In genomic region chr15:10439963-10440362, GRCm38 (mm10) we compare ENCODE assay signal across 9 mouse cellular contexts. TPM values are rescaled to one million over a fixed set of nuclear protein-coding genes. Genes with fewer than 3 reads are reported as not detected.
DNase-seq lines count a peak whose midpoint lies in the region; ATAC-seq and TF ChIP-seq lines count a peak whose summit lies in the region.
"Had no signal": no experiment of that assay in that cellular context is flagged by ENCODE, and none has a peak within 500 bp of the region (broad histone marks: within the 10 kb centered on the region; RNA-seq: fewer than 3 reads in every experiment).

No protein-coding gene starts in this region.

- 73% methylated on average over 6 of the region's 6 CpGs for WGBS in intestine, postnatal 0 days
- WGBS in intestine, embryonic 15.5 days: 82% methylated on average over 6 of the region's 6 CpGs
- 75% methylated on average over 6 of the region's 6 CpGs for WGBS in midbrain, postnatal 0 days
- WGBS in midbrain, embryonic 15.5 days: 76% methylated on average over 6 of the region's 6 CpGs

- no peak overlapping the region for H3K9ac ChIP-seq in intestine, postnatal 0 days (ENCODE audit: low read depth, low read length)
- no peak overlapping the region for H3K9ac ChIP-seq in intestine, embryonic 15.5 days
- no peak overlapping the region for H3K9ac ChIP-seq in midbrain, postnatal 0 days (replicated peaks; ENCODE audit: low read length, poor library complexity, severe bottlenecking)
- no peak overlapping the region for H3K9ac ChIP-seq in midbrain, embryonic 15.5 days
- H3K9ac ChIP-seq: neural tube, embryonic 12.5 days had no signal

- peak; percentile 36 for TF ChIP-seq CTCF in intestine, postnatal 0 days (IDR thresholded peaks at IDR 0.05; ENCODE audit: low read depth)
- TF ChIP-seq CTCF in midbrain, postnatal 0 days (IDR thresholded peaks at IDR 0.05): peak; percentile 62

- no peaks in the 10 kb centered on the region for H3K9me3 ChIP-seq in intestine, postnatal 0 days (ENCODE audit: control insufficient read depth)
- H3K9me3 ChIP-seq in intestine, embryonic 15.5 days: no peaks in the 10 kb centered on the region
- H3K9me3 ChIP-seq in midbrain, postnatal 0 days (ENCODE audit: low read length): no peaks in the 10 kb centered on the region
- H3K9me3 ChIP-seq in midbrain, embryonic 15.5 days: 0 out of 2 replicates have a peak, but pooled peaks cover 3% of the 10 kb centered on the region
- H3K9me3 ChIP-seq: neural tube, embryonic 12.5 days had no signal

- peak; percentile 26 for DNase-seq in midbrain, postnatal 0 days (ENCODE audit: low spot score)
- peak; percentile 51 to 60 for DNase-seq in adrenal gland, postnatal 36 days
- peak; percentile 5 for DNase-seq in splenic B cell, adult 2 months (ENCODE audit: low read depth, low spot score)
- no peak for DNase-seq in spleen, adult 18-20 months
- DNase-seq: thymus, postnatal 25 days had no signal

- ATAC-seq in intestine, postnatal 0 days: no peak
- no peak for ATAC-seq in intestine, embryonic 15.5 days
- ATAC-seq in midbrain, postnatal 0 days (ENCODE audit: low FRiP score): no peak
- no peak for ATAC-seq in midbrain, embryonic 15.5 days (replicated peaks)

- H3K4me1 ChIP-seq in intestine, postnatal 0 days (replicated peaks; ENCODE audit: control insufficient read depth, insufficient read depth, low read length): no peaks in the 10 kb centered on the region
- H3K4me1 ChIP-seq in intestine, embryonic 15.5 days (replicated peaks): no peaks in the 10 kb centered on the region
- no peaks in the 10 kb centered on the region for H3K4me1 ChIP-seq in midbrain, postnatal 0 days (ENCODE audit: insufficient read depth, low read length)
- no peaks in the 10 kb centered on the region for H3K4me1 ChIP-seq in midbrain, embryonic 15.5 days
- H3K4me1 ChIP-seq: neural tube, embryonic 12.5 days had no signal

- no peak overlapping the region for H3K4me3 ChIP-seq in intestine, postnatal 0 days (ENCODE audit: low read depth, low read length)
- H3K4me3 ChIP-seq in intestine, embryonic 15.5 days (replicated peaks): no peak overlapping the region
- H3K4me3 ChIP-seq in midbrain, postnatal 0 days (ENCODE audit: low read depth, low read length): no peak overlapping the region
- H3K4me3 ChIP-seq in midbrain, embryonic 15.5 days: no peak overlapping the region
- H3K4me3 ChIP-seq: neural tube, embryonic 12.5 days had no signal

- no peak overlapping the region for H3K27ac ChIP-seq in intestine, postnatal 0 days (ENCODE audit: low read depth, low read length)
- no peak overlapping the region for H3K27ac ChIP-seq in intestine, embryonic 15.5 days
- H3K27ac ChIP-seq in midbrain, postnatal 0 days (ENCODE audit: low read depth, low read length): no peak overlapping the region
- H3K27ac ChIP-seq in midbrain, embryonic 15.5 days: no peak overlapping the region
- H3K27ac ChIP-seq: neural tube, embryonic 12.5 days had no signal

- H3K27me3 ChIP-seq in intestine, postnatal 0 days (replicated peaks; ENCODE audit: control insufficient read depth, insufficient read depth, low read length): no peaks in the 10 kb centered on the region
- no peaks in the 10 kb centered on the region for H3K27me3 ChIP-seq in intestine, embryonic 15.5 days (replicated peaks)
- H3K27me3 ChIP-seq in midbrain, postnatal 0 days (ENCODE audit: insufficient read depth, low read length): no peaks in the 10 kb centered on the region
- H3K27me3 ChIP-seq in midbrain, embryonic 15.5 days (replicated peaks): no peaks in the 10 kb centered on the region
- H3K27me3 ChIP-seq in splenic B cell, adult 2 months (ENCODE audit: control insufficient read depth, insufficient read depth, low read length, poor library complexity, severe bottlenecking): no peaks in the 10 kb centered on the region
- H3K27me3 ChIP-seq: neural tube, embryonic 12.5 days had no signal

- no peak overlapping the region for H3K4me2 ChIP-seq in intestine, postnatal 0 days (replicated peaks; ENCODE audit: low read depth)
- no peak overlapping the region for H3K4me2 ChIP-seq in intestine, embryonic 15.5 days (replicated peaks)
- H3K4me2 ChIP-seq in midbrain, postnatal 0 days (ENCODE audit: low read depth, low read length, poor library complexity, severe bottlenecking): no peak overlapping the region
- H3K4me2 ChIP-seq in midbrain, embryonic 15.5 days: no peak overlapping the region
- H3K4me2 ChIP-seq: neural tube, embryonic 12.5 days had no signal

- H3K36me3 ChIP-seq in intestine, postnatal 0 days (ENCODE audit: control insufficient read depth, insufficient read depth): no peaks in the 10 kb centered on the region; the same call in 1 of the 2 replicates
- H3K36me3 ChIP-seq in intestine, embryonic 15.5 days: no peaks in the 10 kb centered on the region
- H3K36me3 ChIP-seq in midbrain, postnatal 0 days (ENCODE audit: insufficient read depth, low read length): 0 out of 2 replicates have a peak, but pooled peaks cover 15% of the 10 kb centered on the region
- no peaks in the 10 kb centered on the region; the same call in 1 of the 2 replicates for H3K36me3 ChIP-seq in midbrain, embryonic 15.5 days (replicated peaks)
- H3K36me3 ChIP-seq in splenic B cell, adult 2 months (ENCODE audit: control insufficient read depth, insufficient read depth, low read length, poor library complexity, severe bottlenecking): peaks cover 4% of the 10 kb centered on the region; the same call in 1 of the 2 replicates

RNA-seq across cellular contexts. Expression of gene Dnajc21, which starts 30.4 kb away (rescaled TPM):
- 9.3 and 10.4 TPM in 2 replicates for polyA plus RNA-seq in intestine, postnatal 0 days (2015; fragmentation: Nextera tagmentation; extraction: Ambion mirVana)
- 11.4 and 13.3 TPM in 2 replicates for polyA plus RNA-seq in intestine, embryonic 15.5 days (2015; fragmentation: Nextera tagmentation; extraction: Ambion mirVana)
- 3.9 and 6.8 TPM in 2 replicates for total RNA-seq in midbrain, postnatal 0 days (2014; rRNA removed)
- 11.6 and 15.5 TPM in 2 replicates for polyA plus RNA-seq in midbrain, postnatal 0 days (2015; fragmentation: Nextera tagmentation; extraction: Ambion mirVana)
- 10.8 and 11.2 TPM in 2 replicates for polyA plus RNA-seq in midbrain, embryonic 15.5 days (2015; fragmentation: Nextera tagmentation; extraction: Ambion mirVana)
- total RNA-seq in adrenal gland, postnatal 36 days (2021): 10 to 100 TPM; 39.6 to 46.3 TPM

RNA-seq across cellular contexts. Expression of gene Brix1, which starts 45.8 kb away (rescaled TPM):
- polyA plus RNA-seq in intestine, postnatal 0 days (2015; fragmentation: Nextera tagmentation; extraction: Ambion mirVana): 65.4 TPM in 2 replicates
- 94.7 and 127 TPM in 2 replicates for polyA plus RNA-seq in intestine, embryonic 15.5 days (2015; fragmentation: Nextera tagmentation; extraction: Ambion mirVana)
- 6.1 and 9.5 TPM in 2 replicates for total RNA-seq in midbrain, postnatal 0 days (2014; rRNA removed)
- polyA plus RNA-seq in midbrain, postnatal 0 days (2015; fragmentation: Nextera tagmentation; extraction: Ambion mirVana): 44.2 and 52.7 TPM in 2 replicates
- 43.6 and 49.7 TPM in 2 replicates for polyA plus RNA-seq in midbrain, embryonic 15.5 days (2015; fragmentation: Nextera tagmentation; extraction: Ambion mirVana)
- 10 to 100 TPM; 53.0 to 55.1 TPM for total RNA-seq in adrenal gland, postnatal 36 days (2021)

RNA-seq across cellular contexts. Expression of gene Rad1, which starts 45.9 kb away (rescaled TPM):
- 10.6 and 13.1 TPM in 2 replicates for polyA plus RNA-seq in intestine, postnatal 0 days (2015; fragmentation: Nextera tagmentation; extraction: Ambion mirVana)
- polyA plus RNA-seq in intestine, embryonic 15.5 days (2015; fragmentation: Nextera tagmentation; extraction: Ambion mirVana): 25.6 and 26.6 TPM in 2 replicates
- total RNA-seq in midbrain, postnatal 0 days (2014; rRNA removed): 15.5 and 18.4 TPM in 2 replicates
- polyA plus RNA-seq in midbrain, postnatal 0 days (2015; fragmentation: Nextera tagmentation; extraction: Ambion mirVana): 18.1 TPM in 2 replicates
- 22.5 and 24.7 TPM in 2 replicates for polyA plus RNA-seq in midbrain, embryonic 15.5 days (2015; fragmentation: Nextera tagmentation; extraction: Ambion mirVana)
- total RNA-seq in adrenal gland, postnatal 36 days (2021): 10 to 100 TPM; 14.5 to 14.9 TPM

Comparison
In these comparisons a context has a peak if more than half of its experiments do, and no peak if none do; other contexts are left out.
1. DNase-seq: peak in midbrain, postnatal 0 days (single experiment), adrenal gland, postnatal 36 days (2 of 2) and splenic B cell, adult 2 months (single experiment); none in spleen, adult 18-20 months (0 of 2).